Mouse (Mus musculus) gastrocnemius, adult 2 months (tissue): ENCODE results near the gene Parp8. TPM values are rescaled to one million over a fixed set of nuclear protein-coding genes. Genes with fewer than 3 reads are reported as not detected.
A peak's percentile ranks its signal among the peaks of the same experiment; 100 is the strongest.

Source experiments
- DNase-seq: peaks from one replicate; pipeline ENCODE4 v3.0.0; 2022
- H3K27ac ChIP-seq: fragments of 200-600 bp; 2 replicates; pipeline ENCODE4 v1.8.1; 2022; ENCODE audit warnings: mild to moderate bottlenecking
- H3K4me3 ChIP-seq: fragments of 200-600 bp; 2 replicates; pipeline ENCODE4 v1.8.1; 2022; ENCODE audit warnings: mild to moderate bottlenecking, moderate library complexity
- CTCF ChIP-seq: fragments of 200-600 bp; IDR thresholded peaks from 2 replicates; pipeline ENCODE4 v1.8.1; 2022; ENCODE audit warnings: antibody characterized with exemption, mild to moderate bottlenecking, moderate library complexity
- intact Hi-C: fragments of 180-260 bp; cut with DNase I; formaldehyde crosslinking; loops from one replicate; pipeline ENCODE4 v1.15.1; 2025
- total RNA-seq, 2 experiments: library from RNA; stranded (reverse); gene quantifications; 2 replicates each; pipeline ENCODE4 v1.2.3; 2021

Parp8 gene
- total RNA-seq, 2 experiments from 2014 or later = 12.9 to 14.5 TPM

DNA sequence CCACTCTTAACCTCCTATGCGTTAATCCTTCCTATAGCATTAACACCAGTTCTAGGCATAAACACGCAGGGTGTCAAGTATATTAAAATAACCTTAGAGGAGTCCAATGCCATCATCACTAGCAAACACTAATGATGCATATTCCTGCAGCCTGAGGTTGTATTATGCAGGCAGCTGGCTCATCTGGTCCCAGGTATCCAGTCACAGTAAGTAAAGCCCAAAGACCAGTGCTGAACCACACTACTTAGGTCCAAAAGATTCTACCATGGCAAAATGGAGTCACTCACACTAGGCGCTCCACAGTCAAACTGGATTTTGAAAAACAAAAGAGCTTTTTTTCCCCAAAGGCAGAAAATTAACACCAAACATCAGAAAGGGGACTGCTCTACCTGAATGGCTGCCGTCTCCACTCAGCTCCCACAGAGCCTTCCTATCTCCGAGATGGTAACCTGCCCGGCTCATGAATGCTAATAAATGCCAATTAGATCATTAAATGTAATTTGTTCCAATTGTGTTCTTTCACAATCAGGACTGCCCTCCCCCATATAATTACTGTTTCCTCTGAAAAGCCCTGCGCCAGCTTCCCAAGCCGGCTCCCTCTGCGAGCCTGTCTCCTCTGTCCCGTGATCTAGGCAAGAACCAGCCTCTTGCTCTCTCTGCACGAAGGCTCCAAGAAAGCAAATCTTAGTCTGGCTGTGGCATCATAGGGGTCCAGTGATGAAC, 54.5 kb downstream of the Parp8 start:
- TF ChIP-seq CTCF = no peak
- no peak for DNase-seq
- Histone ChIP-seq H3K27ac (no peak overlapping the region; the same call in 1 of the 2 replicates), H3K4me3 (no peak overlapping the region)
- intact Hi-C loops = no loop called here

- intact Hi-C loops = no loop called here
Measured at GRCm38 (mm10) chr13:116969650-116970049, 55.7 kb downstream of the Parp8 start.

GRCm38 (mm10) chr13:116968906-116969305, 56.4 kb downstream of the Parp8 start:
- no peak for TF ChIP-seq CTCF
- intact Hi-C loops = no loop called here
- peak overlapping the region; percentile 31 for H3K27ac ChIP-seq
- peak; percentile 40 for DNase-seq
- H3K4me3 ChIP-seq = no peak overlapping the region

More at GRCm38 (mm10) chr13:116969650-116970049, 55.7 kb downstream of the Parp8 start:
- no peak overlapping the region for H3K4me3 ChIP-seq
- H3K27ac ChIP-seq = no peak overlapping the region
- DNase-seq = no peak
- TF ChIP-seq CTCF = no peak

GRCm38 (mm10) chr13:116967459-116967858, 57.9 kb downstream of the Parp8 start:
- no peak for DNase-seq
- H3K27ac ChIP-seq = no peak overlapping the region
- intact Hi-C loops = no loop called here
- no peak for TF ChIP-seq CTCF
- no peak overlapping the region for H3K4me3 ChIP-seq

DNA sequence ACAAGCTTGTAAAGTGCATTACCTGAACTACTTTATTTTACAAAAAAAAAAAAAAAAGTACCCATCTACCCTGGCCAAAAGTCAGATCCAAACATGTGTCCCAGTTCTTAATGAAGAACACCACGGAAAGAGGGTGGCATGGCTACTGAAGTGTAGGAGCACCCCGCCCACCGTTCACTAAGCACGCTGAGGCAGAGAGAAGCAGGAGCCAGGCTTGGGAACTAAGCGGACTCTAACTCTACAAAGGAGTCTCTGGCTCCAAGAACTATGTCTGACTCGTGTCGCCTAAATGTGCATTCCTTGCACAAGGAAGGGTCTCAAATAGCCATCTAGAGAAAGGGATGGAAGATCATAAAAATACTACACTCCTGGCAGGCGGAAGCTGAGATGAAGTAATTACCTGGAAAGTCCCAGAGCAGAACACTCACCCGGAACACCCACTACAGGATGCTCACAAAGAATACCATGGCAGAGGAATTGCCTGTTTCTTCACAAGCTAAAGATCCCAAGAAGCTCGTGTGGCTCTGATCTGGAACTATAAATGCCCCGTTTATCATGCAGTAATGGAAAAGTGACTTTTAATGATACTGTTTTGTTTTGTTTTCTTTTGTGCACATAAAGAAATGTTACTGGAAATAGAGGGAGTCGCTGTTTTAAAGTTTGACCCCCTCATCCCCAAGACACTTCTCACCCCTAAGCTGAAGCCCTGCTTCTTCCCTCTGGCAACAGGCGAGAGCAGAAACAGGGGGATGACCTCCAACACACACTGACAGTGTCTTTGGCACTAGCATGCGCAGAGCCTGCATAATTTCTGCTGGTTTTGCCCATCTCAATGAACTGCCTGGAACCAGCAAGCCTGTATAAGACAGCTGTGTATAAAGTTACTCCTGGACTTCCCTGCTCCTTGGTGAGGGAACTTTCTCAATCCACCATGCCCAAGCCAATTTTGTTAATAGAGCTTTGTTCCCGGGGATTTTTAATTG, 62.6 kb downstream of the Parp8 start:
- DNase-seq = no peak
- no peak for TF ChIP-seq CTCF
- Histone ChIP-seq H3K4me3 (no peak overlapping the region), H3K27ac (no peak overlapping the region)
- intact Hi-C loops = no loop called here

DNA sequence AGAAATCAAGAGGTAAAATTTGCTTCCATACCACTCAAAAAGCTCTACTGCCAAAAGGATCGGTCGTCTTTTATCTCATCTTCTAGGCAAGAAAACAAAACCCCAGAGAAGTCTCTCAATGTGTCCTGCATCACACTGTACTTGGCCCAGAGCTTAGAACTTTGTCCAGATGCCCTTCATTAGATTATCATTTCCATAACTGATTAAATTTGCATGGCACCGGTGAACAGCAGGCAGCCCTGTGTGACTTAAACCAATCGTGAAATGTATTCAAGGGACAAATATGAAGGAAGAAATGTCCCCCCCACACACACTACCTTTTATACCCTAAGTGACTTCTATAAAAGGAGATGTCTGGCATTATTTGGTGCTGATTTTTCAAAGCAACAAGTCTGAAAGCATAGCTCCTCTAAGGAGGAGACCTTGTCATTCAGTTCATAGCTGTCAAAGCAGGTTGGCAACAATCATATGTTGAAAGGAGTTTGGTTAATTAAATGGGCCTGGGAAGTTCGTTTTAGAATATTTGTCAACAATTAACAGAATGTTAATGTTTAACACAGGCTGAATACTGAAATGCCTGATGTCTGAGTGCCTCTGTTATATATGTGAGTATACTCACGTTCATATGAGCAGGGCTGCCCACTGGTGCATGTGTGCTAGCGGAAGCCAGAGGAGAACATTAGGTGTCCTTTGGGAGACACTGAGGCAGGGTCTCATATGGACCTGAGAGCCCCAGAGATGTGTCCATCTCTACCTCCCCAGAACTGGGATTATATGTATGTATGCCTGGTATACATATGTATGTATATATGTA, 66.4 kb downstream of the Parp8 start:
- no peak for DNase-seq
- TF ChIP-seq CTCF = no peak
- intact Hi-C loops = no loop called here
- H3K4me3 ChIP-seq = no peak overlapping the region
- no peak overlapping the region for H3K27ac ChIP-seq

DNA sequence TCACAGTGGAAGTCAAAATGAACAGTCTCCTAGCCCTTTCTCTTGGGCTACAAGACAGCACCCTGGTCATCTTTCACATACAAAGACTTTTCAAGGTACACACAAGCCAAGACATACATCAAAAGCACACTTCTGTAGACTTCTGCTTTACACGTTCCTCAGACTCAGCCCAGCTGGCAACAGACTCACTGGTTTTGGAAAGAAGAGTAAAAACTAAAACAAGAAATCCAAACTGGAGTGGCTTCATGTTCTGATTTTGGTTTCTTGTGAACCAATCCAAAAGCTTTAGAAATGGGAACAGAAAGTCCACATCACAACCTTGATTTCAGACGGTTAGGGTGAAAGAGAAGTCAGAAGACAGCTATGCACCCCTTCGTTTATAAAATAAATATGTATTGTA, 67.8 kb downstream of the Parp8 start:
- intact Hi-C loops = no loop called here
- no peak for DNase-seq
- H3K4me3 ChIP-seq = no peak overlapping the region
- no peak overlapping the region for H3K27ac ChIP-seq
- TF ChIP-seq CTCF = no peak

- Histone ChIP-seq H3K4me3 (no peak overlapping the region), H3K27ac (no peak overlapping the region)
- DNase-seq = no peak
- TF ChIP-seq CTCF = no peak
- intact Hi-C loops = no loop called here
Measured at GRCm38 (mm10) chr13:116951336-116951735, 74.0 kb downstream of the Parp8 start.

- intact Hi-C loops = no loop called here
- H3K4me3 ChIP-seq = no peak overlapping the region
- no peak for TF ChIP-seq CTCF
- no peak for DNase-seq
- no peak overlapping the region for H3K27ac ChIP-seq
Measured at GRCm38 (mm10) chr13:116949527-116949926, 75.8 kb downstream of the Parp8 start.

DNA sequence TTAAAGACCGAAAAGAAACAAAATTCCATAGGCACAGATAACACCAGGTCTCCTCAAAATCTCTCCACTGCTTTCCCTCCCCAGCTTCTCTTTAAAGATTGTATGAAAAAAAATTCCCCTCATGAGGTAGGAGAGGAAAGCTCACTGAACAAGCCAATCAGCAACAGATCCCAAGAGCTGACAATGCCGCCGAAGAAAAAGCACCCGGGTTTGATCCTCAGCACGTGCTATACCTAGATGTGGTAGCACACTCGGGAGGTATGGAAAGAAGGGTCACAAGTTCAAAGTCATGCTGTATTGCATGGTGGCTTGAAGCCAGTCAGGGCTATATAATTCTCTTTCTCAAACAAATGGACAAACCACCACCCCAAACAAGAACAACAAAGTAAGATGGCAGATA, 76.3 kb downstream of the Parp8 start:
- intact Hi-C loops = no loop called here
- no peak for TF ChIP-seq CTCF
- DNase-seq = no peak
- Histone ChIP-seq H3K4me3 (no peak overlapping the region), H3K27ac (no peak overlapping the region)

DNA sequence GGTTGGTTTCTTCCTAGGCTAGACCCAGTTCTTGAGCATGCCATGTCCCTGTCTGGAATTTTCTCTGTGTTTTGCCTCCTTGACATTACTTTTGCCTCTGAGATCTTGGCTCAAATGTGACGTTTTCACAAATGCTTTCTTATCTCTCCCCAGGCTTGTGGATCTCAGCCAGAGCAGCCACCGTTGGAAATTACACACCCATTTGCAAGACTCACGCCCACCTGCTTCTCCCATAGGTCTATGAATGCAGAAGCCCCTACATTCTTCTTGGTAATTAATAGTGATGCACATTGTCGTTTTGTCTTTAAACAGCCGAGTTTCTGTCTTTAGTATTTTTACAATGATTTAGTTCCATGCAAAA, 77.1 kb downstream of the Parp8 start:
- no peak for DNase-seq
- intact Hi-C loops = no loop called here
- Histone ChIP-seq H3K4me3 (no peak overlapping the region), H3K27ac (peak overlapping the region; percentile 6; the same call in 1 of the 2 replicates)
- no peak for TF ChIP-seq CTCF

GRCm38 (mm10) chr13:116947611-116948298, 77.6 kb downstream of the Parp8 start:
- Histone ChIP-seq H3K4me3 (no peak overlapping the region), H3K27ac (peak overlapping the region; percentile 6; the same call in 1 of the 2 replicates)
- TF ChIP-seq CTCF = no peak
- intact Hi-C loops = no loop called here
- DNase-seq = no peak
